Mouse (Mus musculus) cortical plate, adult 2 months (tissue): ENCODE data around the gene Fut7.

Experiments
- CTCF ChIP-seq: fragments of 200-500 bp; IDR thresholded peaks from 2 replicates; pipeline ENCODE4 v1.5.1; 2011; ENCODE audit warnings: mild to moderate bottlenecking, control low read depth, low read length; ENCODE audit not compliant: insufficient read depth; ENCODE audit errors: extremely low read depth
- POLR2A ChIP-seq: fragments of 200-500 bp; IDR thresholded peaks from 2 replicates; pipeline ENCODE4 v1.6.1; 2011; ENCODE audit warnings: mild to moderate bottlenecking, low read length, control low read depth; ENCODE audit not compliant: insufficient read depth; ENCODE audit errors: extremely low read depth

GRCm38 (mm10) chr2:25373431-25373830 lies 49.6 kb upstream of the Fut7 start:
- TF ChIP-seq CTCF (no peak), POLR2A (no peak)
